Mouse (Mus musculus) G1E (cell line): ENCODE measurements around the gene Gse1.

Experiments
- CTCF ChIP-seq: IDR thresholded peaks from 2 replicates; pipeline ENCODE4 v1.5.1; 2012; ENCODE audit warnings: low read depth, low read length, inconsistent platforms, mixed read lengths
- TAL1 ChIP-seq: conservative IDR thresholded peaks from 2 replicates; pipeline ENCODE4 v1.6.1; 2012; ENCODE audit warnings: low read depth, low read length, inconsistent platforms, mixed read lengths

DNA sequence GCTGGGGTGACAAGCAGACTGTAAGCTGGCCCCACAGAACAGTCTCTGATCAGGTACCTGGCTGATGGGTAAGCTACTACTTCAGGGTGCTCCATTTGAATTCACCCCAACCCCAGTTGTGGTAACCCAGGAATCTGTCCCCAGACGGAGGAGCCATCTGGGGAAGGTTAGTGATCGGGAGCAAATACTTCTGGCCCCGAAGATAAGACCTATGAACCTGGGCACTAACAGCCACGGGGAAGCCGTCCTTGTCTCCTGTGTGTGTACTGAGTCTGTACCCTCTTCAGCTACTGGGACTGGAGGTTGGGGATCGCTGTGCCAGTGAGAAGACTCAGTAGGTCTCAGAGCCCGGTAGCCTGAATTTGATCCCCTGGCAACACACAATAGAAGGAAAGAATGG, 173.5 kb downstream of the Gse1 start:
- TF ChIP-seq CTCF (no peak), TAL1 (no peak)
